Mouse (Mus musculus) left cerebral cortex, postnatal 36 days (tissue): ENCODE data around the gene Cypt4. TPM values are rescaled to one million over a fixed set of nuclear protein-coding genes. Genes with fewer than 3 reads are reported as not detected.
"Not testable (repeated sequence)": the region's sequence is repeated elsewhere in the genome, so short reads cannot be mapped to it uniquely, and the experiment has no call there.

ENCODE experiments used
- DNase-seq, 2 experiments: peaks; one replicate each; pipeline ENCODE4 v3.0.0; 2021 to 2022; ENCODE audit warnings: low spot score in 2 of 2, mixed read lengths in 1 of 2
- intact Hi-C: fragments of 180-260 bp; cut with DNase I; formaldehyde crosslinking; loops from one replicate; pipeline ENCODE4 v1.15.1; 2025
- total RNA-seq, 2 experiments: library from RNA; stranded (reverse); gene quantifications; 2 replicates each; pipeline ENCODE4 v1.2.3; 2021

The Cypt4 gene
- total RNA-seq = not detected

DNA sequence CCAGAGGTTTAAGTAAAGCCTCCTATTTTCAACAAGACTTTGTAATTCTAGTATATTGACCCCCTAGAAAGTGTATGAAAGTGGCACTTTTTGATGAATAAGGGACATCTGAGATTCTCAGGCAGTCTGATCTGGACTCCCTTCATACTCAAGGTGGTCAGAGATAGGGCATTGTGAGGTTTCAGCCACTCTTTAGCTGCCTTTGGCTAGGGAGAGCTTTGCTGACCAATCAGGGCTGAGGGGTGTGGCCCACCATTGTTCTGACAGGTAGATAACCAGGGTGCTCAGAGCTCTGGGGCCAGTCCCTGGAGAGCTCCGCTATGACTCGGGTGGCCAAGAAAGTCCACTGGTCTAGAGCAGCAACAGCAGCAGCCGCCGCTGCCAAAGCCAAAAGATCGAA is at the start of gene Cypt4:
Gene Cypt4 (plus strand): TSS at position 301 of the 400 bp plus-strand sequence.
- intact Hi-C loops = no loop called here
- DNase-seq = no peak

DNA sequence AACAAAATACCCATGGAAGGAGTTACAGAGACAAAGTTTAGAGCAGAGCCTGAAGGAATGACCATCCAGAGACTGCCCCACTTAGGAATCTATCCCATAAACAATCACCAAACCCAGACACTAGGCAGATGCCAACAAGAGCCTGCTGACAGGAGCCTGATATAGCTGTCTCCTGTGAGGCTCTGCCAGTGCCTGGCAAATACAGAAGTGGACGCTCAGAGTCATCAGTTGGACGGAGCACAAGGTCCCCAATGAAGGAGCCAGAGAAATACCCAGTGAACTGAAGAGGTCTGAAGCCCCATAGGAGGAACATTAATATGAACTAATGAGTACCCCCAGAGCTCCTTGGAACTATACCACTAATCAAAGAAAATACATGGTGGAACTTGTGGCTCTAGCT is 12.3 kb downstream of the Cypt4 start:
- intact Hi-C loops, DNase-seq: not testable (repeated sequence)

Other genes with a start within 250 kb of the Cypt4 start
- gene Dpy19l1, start 122.1 kb upstream of the Cypt4 start, total RNA-seq = 10 to 100 TPM; 75.6 to 89.4 TPM
- under 1 TPM; 0.25 to 0.32 TPM for gene Dpy19l2, start 71.1 kb downstream of the Cypt4 start, total RNA-seq
- not detected for gene Tbx20, start 149.1 kb downstream of the Cypt4 start, total RNA-seq